12 mouse cellular contexts compared by ENCODE assay signal in the genomic region with DNA sequence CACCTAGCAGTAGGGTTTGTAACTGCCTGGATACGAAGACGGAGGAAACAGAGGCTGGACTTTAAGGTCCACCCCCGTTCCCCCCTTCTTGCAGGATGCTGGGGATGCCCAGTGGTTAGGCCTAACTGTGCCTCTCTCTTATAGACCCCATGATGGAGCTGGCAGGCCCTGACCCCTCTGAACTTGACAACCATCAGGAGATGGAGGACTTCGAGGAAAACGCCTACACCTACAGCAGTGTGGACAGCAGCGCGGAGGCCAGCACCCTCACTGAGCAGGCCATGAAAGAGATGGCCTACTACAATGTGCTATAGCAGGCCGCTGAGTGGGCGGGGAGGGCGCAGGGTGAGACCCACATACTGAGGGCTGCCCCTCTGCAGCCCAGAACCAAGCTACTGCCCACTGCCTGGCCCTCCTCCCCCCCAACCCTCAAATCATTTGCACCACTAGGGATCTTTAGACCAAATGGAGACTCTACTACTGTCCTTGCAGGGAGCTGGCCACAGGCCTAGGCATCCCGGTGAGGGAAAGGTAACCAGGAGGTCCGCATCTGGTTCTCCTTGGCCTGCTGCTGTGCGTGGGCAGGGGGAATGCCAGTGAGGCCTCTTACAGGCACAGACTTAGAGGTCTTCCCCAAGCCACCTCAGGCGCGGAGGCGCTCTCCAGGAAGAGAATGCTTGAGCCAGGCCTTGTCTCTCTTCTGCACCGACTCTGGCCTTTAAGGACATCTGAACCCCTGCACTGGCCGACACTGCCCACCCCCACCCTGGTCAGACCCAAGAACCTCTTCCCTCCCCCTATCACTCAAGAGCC. TPM values are rescaled to one million over a fixed set of nuclear protein-coding genes. Genes with fewer than 3 reads are reported as not detected.
A peak's percentile ranks its signal among the peaks of the same experiment; 100 is the strongest.
DNase-seq lines count a peak whose midpoint lies in the region; ATAC-seq lines count a peak whose summit lies in the region.
"Had no signal": no experiment of that assay in that cellular context is flagged by ENCODE, and none has a peak within 500 bp of the region (broad histone marks: within the 10 kb centered on the region; RNA-seq: fewer than 3 reads in every experiment).

No protein-coding gene starts in this region.

- H3K4me3 ChIP-seq in forebrain, embryonic 13.5 days = no peak overlapping the region
- no peak overlapping the region for H3K4me3 ChIP-seq in forebrain, embryonic 15.5 days
- no peak overlapping the region for H3K4me3 ChIP-seq in hindbrain, embryonic 12.5 days
- H3K4me3 ChIP-seq in hindbrain, embryonic 14.5 days (replicated peaks; ENCODE audit: low read length) = no peak overlapping the region
- no peak overlapping the region for H3K4me3 ChIP-seq in midbrain, embryonic 11.5 days (ENCODE audit: low read depth, low read length)
- no peak overlapping the region for H3K4me3 ChIP-seq in midbrain, embryonic 14.5 days (replicated peaks; ENCODE audit: low read depth, low read length)
- no peak overlapping the region for H3K4me3 ChIP-seq in midbrain, embryonic 13.5 days (replicated peaks)
- H3K4me3 ChIP-seq: kidney, embryonic 15.5 days; limb, embryonic 13.5 days had no signal

- H3K4me2 ChIP-seq in forebrain, embryonic 13.5 days = no peak overlapping the region
- no peak overlapping the region for H3K4me2 ChIP-seq in forebrain, embryonic 15.5 days (replicated peaks)
- H3K4me2 ChIP-seq in hindbrain, embryonic 12.5 days (replicated peaks) = no peak overlapping the region
- H3K4me2 ChIP-seq in hindbrain, embryonic 14.5 days (replicated peaks) = no peak overlapping the region
- H3K4me2 ChIP-seq in midbrain, embryonic 11.5 days = no peak overlapping the region
- no peak overlapping the region for H3K4me2 ChIP-seq in midbrain, embryonic 14.5 days (ENCODE audit: low read length)
- no peak overlapping the region for H3K4me2 ChIP-seq in midbrain, embryonic 13.5 days (replicated peaks)
- H3K4me2 ChIP-seq: kidney, embryonic 15.5 days; limb, embryonic 13.5 days had no signal

- 89% methylated on average over 18 of the region's 18 CpGs for WGBS in forebrain, embryonic 13.5 days
- 90% methylated on average over 18 of the region's 18 CpGs for WGBS in forebrain, embryonic 15.5 days
- 88% methylated on average over 18 of the region's 18 CpGs for WGBS in hindbrain, embryonic 12.5 days
- 88% methylated on average over 18 of the region's 18 CpGs for WGBS in hindbrain, embryonic 14.5 days
- 84% methylated on average over 18 of the region's 18 CpGs for WGBS in midbrain, embryonic 11.5 days
- 90% methylated on average over 18 of the region's 18 CpGs for WGBS in midbrain, embryonic 14.5 days
- 87% methylated on average over 18 of the region's 18 CpGs for WGBS in midbrain, embryonic 13.5 days

- no peaks in the 10 kb centered on the region for H3K27me3 ChIP-seq in forebrain, embryonic 13.5 days
- no peaks in the 10 kb centered on the region for H3K27me3 ChIP-seq in forebrain, embryonic 15.5 days
- no peaks in the 10 kb centered on the region for H3K27me3 ChIP-seq in hindbrain, embryonic 12.5 days
- no peaks in the 10 kb centered on the region for H3K27me3 ChIP-seq in hindbrain, embryonic 14.5 days (ENCODE audit: control insufficient read depth, insufficient read depth, low read length)
- H3K27me3 ChIP-seq in midbrain, embryonic 11.5 days (ENCODE audit: control insufficient read depth, insufficient read depth, low read length) = no peaks in the 10 kb centered on the region
- H3K27me3 ChIP-seq in midbrain, embryonic 14.5 days (ENCODE audit: control insufficient read depth, insufficient read depth, low read length) = no peaks in the 10 kb centered on the region
- H3K27me3 ChIP-seq in midbrain, embryonic 13.5 days = no peaks in the 10 kb centered on the region
- H3K27me3 ChIP-seq: kidney, embryonic 15.5 days; limb, embryonic 13.5 days had no signal

- no peaks in the 10 kb centered on the region for H3K9me3 ChIP-seq in forebrain, embryonic 13.5 days (replicated peaks)
- no peaks in the 10 kb centered on the region for H3K9me3 ChIP-seq in forebrain, embryonic 15.5 days
- no peaks in the 10 kb centered on the region for H3K9me3 ChIP-seq in hindbrain, embryonic 12.5 days (replicated peaks)
- H3K9me3 ChIP-seq in hindbrain, embryonic 14.5 days (ENCODE audit: control insufficient read depth, low read length) = no peaks in the 10 kb centered on the region
- no peaks in the 10 kb centered on the region for H3K9me3 ChIP-seq in midbrain, embryonic 11.5 days (ENCODE audit: control insufficient read depth, low read length)
- H3K9me3 ChIP-seq in midbrain, embryonic 14.5 days (ENCODE audit: control insufficient read depth, low read length) = no peaks in the 10 kb centered on the region
- H3K9me3 ChIP-seq in midbrain, embryonic 13.5 days = no peaks in the 10 kb centered on the region
- H3K9me3 ChIP-seq: kidney, embryonic 15.5 days; limb, embryonic 13.5 days had no signal

- no peak overlapping the region for H3K27ac ChIP-seq in forebrain, embryonic 13.5 days
- H3K27ac ChIP-seq in forebrain, embryonic 15.5 days (replicated peaks) = no peak overlapping the region
- H3K27ac ChIP-seq in hindbrain, embryonic 12.5 days = 0 out of 2 replicates have a peak overlapping the region, but pooled peaks have one; percentile 40
- H3K27ac ChIP-seq in hindbrain, embryonic 14.5 days = no peak overlapping the region
- no peak overlapping the region for H3K27ac ChIP-seq in midbrain, embryonic 11.5 days (ENCODE audit: low read depth, low read length)
- H3K27ac ChIP-seq in midbrain, embryonic 14.5 days (replicated peaks; ENCODE audit: low read depth, low read length) = no peak overlapping the region
- no peak overlapping the region for H3K27ac ChIP-seq in midbrain, embryonic 13.5 days
- H3K27ac ChIP-seq: kidney, embryonic 15.5 days; limb, embryonic 13.5 days had no signal

- H3K4me1 ChIP-seq in forebrain, embryonic 13.5 days = peaks cover 15% of the 10 kb centered on the region
- H3K4me1 ChIP-seq in forebrain, embryonic 15.5 days = peaks cover 11% of the 10 kb centered on the region
- peaks cover 6% of the 10 kb centered on the region for H3K4me1 ChIP-seq in hindbrain, embryonic 12.5 days
- H3K4me1 ChIP-seq in hindbrain, embryonic 14.5 days (replicated peaks; ENCODE audit: control insufficient read depth, insufficient read depth, low read length) = no peaks in the 10 kb centered on the region; the same call in 1 of the 2 replicates
- H3K4me1 ChIP-seq in midbrain, embryonic 11.5 days (ENCODE audit: control insufficient read depth, insufficient read depth, low read length) = no peaks in the 10 kb centered on the region
- no peaks in the 10 kb centered on the region for H3K4me1 ChIP-seq in midbrain, embryonic 14.5 days (ENCODE audit: control insufficient read depth, insufficient read depth, low read length)
- H3K4me1 ChIP-seq in midbrain, embryonic 13.5 days (replicated peaks) = peaks cover 3% of the 10 kb centered on the region; the same call in 1 of the 2 replicates

- no peak for DNase-seq in hindbrain, embryonic 14.5 days (ENCODE audit: low spot score)
- DNase-seq in midbrain, embryonic 11.5 days (ENCODE audit: low spot score, missing footprints) = no peak
- no peak for DNase-seq in midbrain, embryonic 14.5 days
- no peak for DNase-seq in embryo, embryonic 10.5 days (ENCODE audit: low spot score)
- DNase-seq: adrenal gland, postnatal 14 days; spleen, adult 18-20 months had no signal

- ATAC-seq in forebrain, embryonic 13.5 days = peak; percentile 30; the same call in 1 of the 2 replicates
- ATAC-seq in forebrain, embryonic 15.5 days (replicated peaks) = no peak
- no peak for ATAC-seq in hindbrain, embryonic 12.5 days (ENCODE audit: low FRiP score)
- ATAC-seq in hindbrain, embryonic 14.5 days (ENCODE audit: low FRiP score) = no peak
- ATAC-seq in midbrain, embryonic 11.5 days (ENCODE audit: low FRiP score) = peak; percentile 22; the same call in 1 of the 2 replicates
- ATAC-seq in midbrain, embryonic 14.5 days (ENCODE audit: low FRiP score, low TSS enrichment) = no peak
- peak; percentile 24; the same call in 1 of the 2 replicates for ATAC-seq in midbrain, embryonic 13.5 days

- peaks cover 99% of the 10 kb centered on the region for H3K36me3 ChIP-seq in forebrain, embryonic 13.5 days (ENCODE audit: poor library complexity, severe bottlenecking)
- H3K36me3 ChIP-seq in forebrain, embryonic 15.5 days = peaks cover 83% of the 10 kb centered on the region
- H3K36me3 ChIP-seq in hindbrain, embryonic 12.5 days = peaks cover 92% of the 10 kb centered on the region
- peaks cover 95% of the 10 kb centered on the region for H3K36me3 ChIP-seq in hindbrain, embryonic 14.5 days (replicated peaks; ENCODE audit: control insufficient read depth, insufficient read depth)
- peaks cover 30% of the 10 kb centered on the region for H3K36me3 ChIP-seq in midbrain, embryonic 11.5 days (ENCODE audit: control insufficient read depth, insufficient read depth, low read length)
- peaks cover 90% of the 10 kb centered on the region for H3K36me3 ChIP-seq in midbrain, embryonic 14.5 days (ENCODE audit: control insufficient read depth, insufficient read depth, low read length)
- peaks cover 95% of the 10 kb centered on the region for H3K36me3 ChIP-seq in midbrain, embryonic 13.5 days

- no peak overlapping the region for H3K9ac ChIP-seq in forebrain, embryonic 13.5 days
- H3K9ac ChIP-seq in forebrain, embryonic 15.5 days (replicated peaks) = no peak overlapping the region
- peak overlapping the region; percentile 8; the same call in 1 of the 2 replicates for H3K9ac ChIP-seq in hindbrain, embryonic 12.5 days
- no peak overlapping the region for H3K9ac ChIP-seq in hindbrain, embryonic 14.5 days
- no peak overlapping the region for H3K9ac ChIP-seq in midbrain, embryonic 11.5 days (ENCODE audit: low read length)
- no peak overlapping the region for H3K9ac ChIP-seq in midbrain, embryonic 14.5 days (replicated peaks; ENCODE audit: low read length)
- H3K9ac ChIP-seq in midbrain, embryonic 13.5 days (replicated peaks) = no peak overlapping the region
- H3K9ac ChIP-seq: kidney, embryonic 15.5 days; limb, embryonic 13.5 days had no signal

RNA-seq across cellular contexts. Expression of a gene that starts 24.8 kb away (rescaled TPM):
- polyA plus RNA-seq in forebrain, embryonic 13.5 days (2015; fragmentation: Nextera tagmentation; extraction: Ambion mirVana) = 351 and 386 TPM in 2 replicates
- 299 and 300 TPM in 2 replicates for polyA plus RNA-seq in forebrain, embryonic 15.5 days (2015; fragmentation: Nextera tagmentation; extraction: Ambion mirVana)
- polyA plus RNA-seq in hindbrain, embryonic 12.5 days (2016; fragmentation: Nextera tagmentation; extraction: Ambion mirVana) = 322 and 326 TPM in 2 replicates
- 198 and 205 TPM in 2 replicates for polyA plus RNA-seq in hindbrain, embryonic 14.5 days (2014; fragmentation: Nextera tagmentation; extraction: Ambion mirVana)
- 349 and 357 TPM in 2 replicates for polyA plus RNA-seq in midbrain, embryonic 11.5 days (2014; fragmentation: Nextera tagmentation; extraction: Ambion mirVana)
- polyA plus RNA-seq in midbrain, embryonic 14.5 days (2014; fragmentation: Nextera tagmentation; extraction: Ambion mirVana) = 203 and 232 TPM in 2 replicates
- 291 and 296 TPM in 2 replicates for polyA plus RNA-seq in midbrain, embryonic 13.5 days (2015; fragmentation: Nextera tagmentation; extraction: Ambion mirVana)

Comparison
In these comparisons a context has a peak if more than half of its experiments do, and no peak if none do; other contexts are left out.
1. ATAC-seq: peak in forebrain, embryonic 13.5 days (single experiment), midbrain, embryonic 11.5 days (single experiment) and midbrain, embryonic 13.5 days (single experiment); none in forebrain, embryonic 15.5 days (single experiment), hindbrain, embryonic 12.5 days (single experiment), hindbrain, embryonic 14.5 days (single experiment) and midbrain, embryonic 14.5 days (single experiment).